Comparison of ENCODE assay signal across 8 mouse cellular contexts in the genomic region with DNA sequence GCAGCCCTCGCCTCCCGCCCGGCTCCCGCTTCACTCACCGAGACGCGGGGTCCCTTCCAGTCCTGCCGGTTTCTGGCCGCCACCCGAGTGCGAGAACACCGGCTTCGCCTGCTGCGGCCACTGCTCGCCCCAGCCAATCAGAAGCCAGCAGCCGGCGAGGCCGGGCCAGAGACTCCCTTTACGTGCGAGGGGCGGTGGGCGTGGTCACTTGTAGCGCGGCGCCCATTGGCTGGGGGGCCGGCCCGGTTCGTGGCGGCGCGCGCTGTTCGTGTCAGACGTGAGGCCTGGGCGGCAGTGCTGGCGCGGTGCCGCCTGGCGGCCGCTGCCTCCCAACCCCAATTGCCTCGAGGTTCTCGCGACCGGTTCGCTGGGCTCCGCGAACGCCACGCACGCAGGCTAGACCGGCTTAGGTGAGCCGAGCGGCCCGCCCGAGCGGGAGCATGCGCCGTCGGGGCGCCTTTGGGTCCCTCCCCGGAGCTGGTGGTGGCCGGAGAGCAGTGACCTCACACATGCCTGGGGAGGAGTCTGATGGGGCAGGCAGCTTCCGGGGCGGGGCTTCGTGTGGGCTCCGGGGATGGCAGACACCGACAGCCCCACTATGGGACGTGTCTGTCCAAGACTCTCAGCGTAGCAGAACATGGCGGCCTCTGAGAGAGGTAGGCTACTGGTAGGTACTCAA. TPM values are rescaled to one million over a fixed set of nuclear protein-coding genes. Genes with fewer than 3 reads are reported as not detected.
DNase-seq lines count a peak whose midpoint lies in the region; ATAC-seq and TF ChIP-seq lines count a peak whose summit lies in the region.

No protein-coding gene starts in this region.

- H3K36me3 ChIP-seq in lung, postnatal 0 days (ENCODE audit: insufficient read depth, low read length): no peaks in the 10 kb centered on the region

- under 1% methylated on average over 63 of the region's 70 CpGs for WGBS in lung, postnatal 0 days

- TF ChIP-seq EP300 in lung, postnatal 0 days (IDR thresholded peaks at IDR 0.05): no peak

- no peaks in the 10 kb centered on the region for H3K9me3 ChIP-seq in lung, postnatal 0 days (ENCODE audit: low read length)

- H3K27ac ChIP-seq in lung, postnatal 0 days (ENCODE audit: low read length): peak overlapping the region; percentile 98

- TF ChIP-seq CTCF in lung, postnatal 0 days (IDR thresholded peaks at IDR 0.05): peak; percentile 55

- H3K4me2 ChIP-seq in lung, postnatal 0 days (replicated peaks; ENCODE audit: low read depth, low read length): peak overlapping the region; percentile 75

- peak; percentile 92 to 93 for ATAC-seq in hematopoietic stem cell, adult 5-6 weeks (replicated peaks in 1 of 2; ENCODE audit: insufficient read depth in 1 of 2, low FRiP score in 2 of 2, low TSS enrichment in 1 of 2, low read depth in 1 of 2, poor library complexity in 2 of 2, severe bottlenecking in 2 of 2)
- peak; percentile 97 for ATAC-seq in lung, postnatal 0 days

- no peaks in the 10 kb centered on the region for H3K27me3 ChIP-seq in lung, postnatal 0 days (replicated peaks; ENCODE audit: insufficient read depth, low read length)

- H3K9ac ChIP-seq in lung, postnatal 0 days (replicated peaks; ENCODE audit: low read depth): peak overlapping the region; percentile 80

- DNase-seq in MEL-GATA-1-ER (ENCODE audit: extremely low read depth, low read depth): peak; percentile 83
- DNase-seq in cerebellum, adult 8-10 months: peak; percentile 96
- DNase-seq in forelimb bud, embryonic 11.5 days (ENCODE audit: low read depth, low spot score): peak; percentile 91
- DNase-seq in layer of hippocampus, adult 9-11 months: peak; percentile 98
- peak; percentile 99 for DNase-seq in lung, postnatal 0 days (ENCODE audit: low spot score)
- DNase-seq in ovary, postnatal 14 days (ENCODE audit: low spot score): peak; percentile 97
- DNase-seq in thymus, postnatal 14 days: peak; percentile 99

- H3K4me1 ChIP-seq in lung, postnatal 0 days (ENCODE audit: insufficient read depth, low read depth, low read length): 0 out of 2 replicates have a peak, but pooled peaks cover 3% of the 10 kb centered on the region

- H3K4me3 ChIP-seq in lung, postnatal 0 days (ENCODE audit: low read depth, low read length): peak overlapping the region; percentile 83

RNA-seq across cellular contexts. Expression of a gene that starts 0.5 kb away (rescaled TPM):
- 15.9 and 26.9 TPM in 2 replicates for total RNA-seq in hematopoietic stem cell, adult 5-6 weeks (2017)
- 164 and 206 TPM in 2 replicates for polyA plus RNA-seq in lung, postnatal 0 days (2015; fragmentation: Nextera tagmentation; extraction: Ambion mirVana)

RNA-seq across cellular contexts. Expression of a gene that starts 18.4 kb away (rescaled TPM):
- total RNA-seq in hematopoietic stem cell, adult 5-6 weeks (2017): 0.50 TPM in 1 of 2 replicates, not detected in the other
- 1.8 and 2.0 TPM in 2 replicates for polyA plus RNA-seq in lung, postnatal 0 days (2015; fragmentation: Nextera tagmentation; extraction: Ambion mirVana)

RNA-seq across cellular contexts. Expression of a gene that starts 40.5 kb away (rescaled TPM):
- not detected in 2 replicates for total RNA-seq in hematopoietic stem cell, adult 5-6 weeks (2017)
- polyA plus RNA-seq in lung, postnatal 0 days (2015; fragmentation: Nextera tagmentation; extraction: Ambion mirVana): 14.8 and 16.2 TPM in 2 replicates

RNA-seq across cellular contexts. Expression of a gene that starts 58.5 kb away (rescaled TPM):
- not detected in 2 replicates for total RNA-seq in hematopoietic stem cell, adult 5-6 weeks (2017)
- 0.10 and 0.18 TPM in 2 replicates for polyA plus RNA-seq in lung, postnatal 0 days (2015; fragmentation: Nextera tagmentation; extraction: Ambion mirVana)

Comparison
In these comparisons a context has a peak if more than half of its experiments do, and no peak if none do; other contexts are left out.
1. Peak in every context shown above with its lines: DNase-seq, ATAC-seq, H3K4me3 ChIP-seq and H3K27ac ChIP-seq.